13 mouse cellular contexts compared by ENCODE assay signal in the genomic region with DNA sequence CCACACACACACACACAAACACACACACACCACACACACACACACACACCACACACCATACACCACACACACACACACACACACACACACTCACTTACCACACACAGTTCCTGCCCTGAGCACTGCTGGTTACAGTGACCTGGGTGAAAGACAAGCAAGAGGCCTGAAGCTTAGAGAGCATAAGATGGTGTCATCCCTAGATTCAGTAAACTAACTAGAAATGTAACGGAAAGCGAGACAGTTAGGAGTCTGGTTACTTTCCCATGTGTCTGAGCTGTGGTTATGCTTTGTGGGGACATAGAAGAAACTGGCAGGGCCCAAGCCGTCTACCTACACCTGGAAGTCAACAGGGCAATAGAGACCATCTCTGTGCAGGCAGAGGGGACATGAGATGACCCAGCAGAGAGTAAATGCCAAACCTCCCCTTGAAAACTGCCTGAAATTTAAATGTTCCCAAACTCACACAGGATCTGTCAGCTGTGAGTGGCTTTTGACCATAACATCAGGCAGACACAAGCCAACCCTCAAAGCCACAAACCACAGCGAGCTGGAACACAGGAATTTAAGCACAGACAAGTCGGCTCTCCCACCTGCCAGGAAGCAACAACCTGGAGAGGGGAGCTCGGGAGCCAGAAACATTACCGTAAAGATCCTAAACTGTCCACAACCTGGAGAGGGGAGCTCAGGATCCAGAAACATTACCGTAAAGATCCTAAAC. TPM values are rescaled to one million over a fixed set of nuclear protein-coding genes. Genes with fewer than 3 reads are reported as not detected.
DNase-seq lines count a peak whose midpoint lies in the region; ATAC-seq and TF ChIP-seq lines count a peak whose summit lies in the region.
"Had no signal": no experiment of that assay in that cellular context is flagged by ENCODE, and none has a peak within 500 bp of the region (broad histone marks: within the 10 kb centered on the region; RNA-seq: fewer than 3 reads in every experiment).

No protein-coding gene starts in this region.

- H3K27ac ChIP-seq in heart, embryonic 10.5 days: no peak overlapping the region
- H3K27ac ChIP-seq in bone marrow, adult 2 months (ENCODE audit: control insufficient read depth, insufficient read depth, low read depth, low read length, poor library complexity): peak overlapping the region; percentile 50; the same call in 1 of the 2 replicates
- no peak overlapping the region for H3K27ac ChIP-seq in limb, embryonic 11.5 days (replicated peaks; ENCODE audit: low read depth, low read length)
- H3K27ac ChIP-seq in hindbrain, embryonic 14.5 days: no peak overlapping the region; the same call in 1 of the 2 replicates
- H3K27ac ChIP-seq: kidney, postnatal 0 days; limb, embryonic 12.5 days had no signal

- no peak for TF ChIP-seq CTCF in bone marrow, adult 2 months (IDR thresholded peaks at IDR 0.05; ENCODE audit: control insufficient read depth, insufficient read depth, low read length)

- H3K4me1 ChIP-seq in heart, embryonic 10.5 days: peaks cover 6% of the 10 kb centered on the region; the same call in 1 of the 2 replicates
- H3K4me1 ChIP-seq in bone marrow, adult 2 months (ENCODE audit: control insufficient read depth, insufficient read depth, low read length): peaks cover 12% of the 10 kb centered on the region
- H3K4me1 ChIP-seq in limb, embryonic 11.5 days (ENCODE audit: control insufficient read depth, insufficient read depth, low read length): no peaks in the 10 kb centered on the region
- H3K4me1 ChIP-seq in hindbrain, embryonic 14.5 days (replicated peaks; ENCODE audit: control insufficient read depth, insufficient read depth, low read length): no peaks in the 10 kb centered on the region

- H3K9ac ChIP-seq in limb, embryonic 11.5 days (ENCODE audit: low read length): no peak overlapping the region
- H3K9ac ChIP-seq in hindbrain, embryonic 14.5 days: no peak overlapping the region
- H3K9ac ChIP-seq: limb, embryonic 12.5 days had no signal

- TF ChIP-seq POLR2A in bone marrow, adult 2 months (IDR thresholded peaks at IDR 0.05; ENCODE audit: borderline replicate concordance, control insufficient read depth, low read depth, low read length): no peak

- no peaks in the 10 kb centered on the region for H3K27me3 ChIP-seq in heart, embryonic 10.5 days (ENCODE audit: insufficient read depth, poor library complexity, severe bottlenecking)
- no peaks in the 10 kb centered on the region for H3K27me3 ChIP-seq in limb, embryonic 11.5 days (ENCODE audit: control insufficient read depth, insufficient read depth, low read length)
- no peaks in the 10 kb centered on the region for H3K27me3 ChIP-seq in hindbrain, embryonic 14.5 days (ENCODE audit: control insufficient read depth, insufficient read depth, low read length)
- H3K27me3 ChIP-seq: limb, embryonic 12.5 days had no signal

- no peak overlapping the region for H3K4me2 ChIP-seq in limb, embryonic 11.5 days (ENCODE audit: low read depth, severe bottlenecking)
- no peak overlapping the region for H3K4me2 ChIP-seq in hindbrain, embryonic 14.5 days (replicated peaks)
- H3K4me2 ChIP-seq: limb, embryonic 12.5 days had no signal

- H3K9me3 ChIP-seq in heart, embryonic 10.5 days: no peaks in the 10 kb centered on the region
- no peaks in the 10 kb centered on the region for H3K9me3 ChIP-seq in limb, embryonic 11.5 days (ENCODE audit: control insufficient read depth, low read length)
- no peaks in the 10 kb centered on the region for H3K9me3 ChIP-seq in hindbrain, embryonic 14.5 days (ENCODE audit: control insufficient read depth, low read length)

- WGBS in heart, embryonic 10.5 days: 16% methylated on average over 8 of the region's 8 CpGs
- WGBS in bone marrow, adult 2 months: 8% methylated on average over 8 of the region's 8 CpGs
- 19% methylated on average over 8 of the region's 8 CpGs for WGBS in limb, embryonic 11.5 days
- 23% methylated on average over 8 of the region's 8 CpGs for WGBS in hindbrain, embryonic 14.5 days

- no peak for ATAC-seq in limb, embryonic 11.5 days (ENCODE audit: insufficient number of reproducible peaks, low FRiP score, low TSS enrichment, low read depth)
- ATAC-seq in hindbrain, embryonic 14.5 days (ENCODE audit: low FRiP score): no peak

- H3K36me3 ChIP-seq in heart, embryonic 10.5 days: 0 out of 2 replicates have a peak, but pooled peaks cover 3% of the 10 kb centered on the region
- no peaks in the 10 kb centered on the region for H3K36me3 ChIP-seq in limb, embryonic 11.5 days (ENCODE audit: control insufficient read depth, insufficient read depth, low read length)
- H3K36me3 ChIP-seq in hindbrain, embryonic 14.5 days (replicated peaks; ENCODE audit: control insufficient read depth, insufficient read depth): no peaks in the 10 kb centered on the region
- H3K36me3 ChIP-seq: limb, embryonic 12.5 days had no signal

- no peak for DNase-seq in heart, embryonic 10.5 days (ENCODE audit: low spot score)
- DNase-seq in heart, postnatal 36 days: no peak
- peak; percentile 63 for DNase-seq in 3134 (ENCODE audit: extremely low read depth, insufficient read length, low spot score)
- peak; percentile 27 for DNase-seq in limb, embryonic 11.5 days (ENCODE audit: low spot score)
- DNase-seq in hindbrain, embryonic 14.5 days (ENCODE audit: low spot score): no peak
- no peak for DNase-seq in ovary, postnatal 14 days (ENCODE audit: low spot score)
- no peak for DNase-seq in gastrocnemius, postnatal 25 days
- DNase-seq: adrenal gland, adult 8-10 months; cerebellum, postnatal 36 days; heart, postnatal 14 days had no signal

- H3K4me3 ChIP-seq in heart, embryonic 10.5 days: 0 out of 2 replicates have a peak overlapping the region, but pooled peaks have one; percentile 25
- no peak overlapping the region for H3K4me3 ChIP-seq in bone marrow, adult 2 months (replicated peaks; ENCODE audit: control insufficient read depth, low read depth, low read length)
- no peak overlapping the region for H3K4me3 ChIP-seq in limb, embryonic 11.5 days (ENCODE audit: low read depth, low read length)
- no peak overlapping the region for H3K4me3 ChIP-seq in hindbrain, embryonic 14.5 days (replicated peaks; ENCODE audit: low read length)
- H3K4me3 ChIP-seq: limb, embryonic 12.5 days had no signal

- intact Hi-C loops in heart, postnatal 36 days (cut with DNase I): no loop called here

RNA-seq across cellular contexts. Expression of a gene that starts 51.7 kb away (rescaled TPM):
- polyA plus RNA-seq in heart, embryonic 10.5 days (2016; fragmentation: Nextera tagmentation; extraction: Ambion mirVana): 18.9 and 28.2 TPM in 2 replicates
- total RNA-seq in heart, postnatal 36 days (2021): 1 to 10 TPM; 2.5 to 9.3 TPM
- polyA plus RNA-seq in bone marrow, adult 2 months (2011; ENCODE audit: insufficient read depth, insufficient read length, low replicate concordance, missing spikeins): 97.6 and 124 TPM in 2 replicates
- polyA plus RNA-seq in limb, embryonic 11.5 days (2014; fragmentation: Nextera tagmentation; extraction: Ambion mirVana): 30.4 and 31.6 TPM in 2 replicates
- polyA plus RNA-seq in hindbrain, embryonic 14.5 days (2014; fragmentation: Nextera tagmentation; extraction: Ambion mirVana): 169 and 207 TPM in 2 replicates
- total RNA-seq in gastrocnemius, postnatal 25 days (2021): 10 to 100 TPM in 1 of 2 experiments, under 1 TPM in 1; 1.00 to 12.7 TPM

RNA-seq across cellular contexts. Expression of a gene that starts 59.1 kb away (rescaled TPM):
- 84.4 and 84.7 TPM in 2 replicates for polyA plus RNA-seq in heart, embryonic 10.5 days (2016; fragmentation: Nextera tagmentation; extraction: Ambion mirVana)
- total RNA-seq in heart, postnatal 36 days (2021): 10 to 100 TPM; 82.7 to 98.0 TPM
- polyA plus RNA-seq in bone marrow, adult 2 months (2011; ENCODE audit: insufficient read depth, insufficient read length, low replicate concordance, missing spikeins): 26.3 and 40.0 TPM in 2 replicates
- polyA plus RNA-seq in limb, embryonic 11.5 days (2014; fragmentation: Nextera tagmentation; extraction: Ambion mirVana): 123 and 125 TPM in 2 replicates
- 49.0 and 51.5 TPM in 2 replicates for polyA plus RNA-seq in hindbrain, embryonic 14.5 days (2014; fragmentation: Nextera tagmentation; extraction: Ambion mirVana)
- total RNA-seq in gastrocnemius, postnatal 25 days (2021): 10 to 100 TPM; 50.4 to 53.3 TPM

Comparison
In these comparisons a context has a peak if more than half of its experiments do, and no peak if none do; other contexts are left out.
1. DNase-seq: peak in 3134 (single experiment) and limb, embryonic 11.5 days (single experiment); none in heart, embryonic 10.5 days (single experiment), heart, postnatal 36 days (0 of 2), hindbrain, embryonic 14.5 days (single experiment), ovary, postnatal 14 days (single experiment) and gastrocnemius, postnatal 25 days (single experiment).